Mouse (Mus musculus): Measurements from ENCODE around the gene Cd69.

The Cd69 gene

DNA sequence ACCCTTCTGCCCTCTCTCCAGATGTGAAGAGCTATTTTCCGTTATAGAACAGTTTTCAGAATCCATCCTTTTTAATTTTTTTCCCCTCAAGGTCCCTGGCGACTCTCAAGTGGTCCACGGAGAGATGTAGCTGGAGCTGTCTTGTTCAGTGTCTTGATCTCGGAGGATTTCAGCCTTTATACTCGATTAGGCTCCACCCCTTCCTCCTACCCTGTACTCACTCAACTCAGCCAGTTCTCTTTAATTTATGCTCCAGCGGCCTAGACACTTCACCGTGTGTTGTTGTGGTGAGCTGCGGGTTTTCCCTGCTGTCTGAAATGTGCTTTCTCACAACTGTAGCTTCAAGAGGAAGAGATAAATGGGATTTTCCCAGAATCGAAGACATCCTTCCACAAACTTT, at the start of gene Cd69:
Gene Cd69, minus strand, starts transcription at position 217 of the 400 bp plus-strand sequence.
- Histone ChIP-seq H3K27me3 (ENCODE audit: insufficient read depth, low read length) (no peaks in the 10 kb centered on the region), H3K9me3 (ENCODE audit: low read length) (no peaks in the 10 kb centered on the region), H3K4me1 (replicated peaks; ENCODE audit: low read depth, low read length) (no peaks in the 10 kb centered on the region), H3K36me3 (ENCODE audit: insufficient read depth, low read length) (no peaks in the 10 kb centered on the region), H3K4me3 (replicated peaks; ENCODE audit: low read length) (no peak within 1 kb of the TSS)
- no peak for TF ChIP-seq POU5F1 (IDR thresholded peaks at IDR 0.05; ENCODE audit: borderline replicate concordance, low read length)
- TF ChIP-seq CTCF (conservative IDR thresholded peaks at IDR 0.05; ENCODE audit: low read length) = no peak
- TF ChIP-seq NANOG (IDR thresholded peaks at IDR 0.05; ENCODE audit: borderline replicate concordance, low read length) = no peak

DNA sequence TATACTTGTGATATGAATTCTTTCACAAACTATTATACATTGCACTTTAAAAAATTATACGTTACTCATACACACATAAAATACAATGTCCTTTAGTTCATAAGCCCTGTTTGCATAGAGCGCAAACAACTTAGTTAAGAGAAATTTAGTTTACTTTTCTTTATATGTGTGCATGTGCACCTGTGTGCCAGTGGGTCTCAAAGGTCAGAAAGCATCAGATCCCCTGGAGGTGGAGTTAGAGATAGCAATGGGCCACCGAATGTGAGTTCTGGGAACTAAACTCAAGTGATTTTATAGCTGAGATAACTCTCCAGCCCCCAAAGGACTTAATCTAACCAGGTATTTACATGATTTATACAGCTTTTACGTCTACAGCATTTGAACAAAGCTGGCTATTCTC, 44.1 kb upstream of the Cd69 start:
- Histone ChIP-seq H3K4me3 (replicated peaks; ENCODE audit: low read length) (no peak overlapping the region), H3K36me3 (ENCODE audit: insufficient read depth, low read length) (no peaks in the 10 kb centered on the region), H3K9me3 (ENCODE audit: low read length) (no peaks in the 10 kb centered on the region)

GRCm38 (mm10) chr6:129318395-129318794, 43.2 kb upstream of the Cd69 start:
- Histone ChIP-seq H3K36me3 (ENCODE audit: insufficient read depth, low read length) (no peaks in the 10 kb centered on the region), H3K9me3 (ENCODE audit: low read length) (no peaks in the 10 kb centered on the region), H3K27me3 (ENCODE audit: insufficient read depth, low read length) (no peaks in the 10 kb centered on the region), H3K4me1 (replicated peaks; ENCODE audit: low read depth, low read length) (no peaks in the 10 kb centered on the region), H3K4me3 (replicated peaks; ENCODE audit: low read length) (no peak overlapping the region)
- TF ChIP-seq NANOG (IDR thresholded peaks at IDR 0.05; ENCODE audit: borderline replicate concordance, low read length) = no peak
- no peak for TF ChIP-seq CTCF (conservative IDR thresholded peaks at IDR 0.05; ENCODE audit: low read length)
- no peak for TF ChIP-seq POU5F1 (IDR thresholded peaks at IDR 0.05; ENCODE audit: borderline replicate concordance, low read length)

More for the DNA sequence above, 44.1 kb upstream of the Cd69 start:
- TF ChIP-seq POU5F1 (IDR thresholded peaks at IDR 0.05; ENCODE audit: borderline replicate concordance, low read length) = no peak
- no peak for TF ChIP-seq NANOG (IDR thresholded peaks at IDR 0.05; ENCODE audit: borderline replicate concordance, low read length)
- no peak for TF ChIP-seq CTCF (conservative IDR thresholded peaks at IDR 0.05; ENCODE audit: low read length)
- Histone ChIP-seq H3K27me3 (ENCODE audit: insufficient read depth, low read length) (no peaks in the 10 kb centered on the region), H3K4me1 (replicated peaks; ENCODE audit: low read depth, low read length) (no peaks in the 10 kb centered on the region)

- no peak for TF ChIP-seq NANOG (IDR thresholded peaks at IDR 0.05; ENCODE audit: borderline replicate concordance, low read length)
- no peak for TF ChIP-seq CTCF (conservative IDR thresholded peaks at IDR 0.05; ENCODE audit: low read length)
- no peak for TF ChIP-seq POU5F1 (IDR thresholded peaks at IDR 0.05; ENCODE audit: borderline replicate concordance, low read length)
- H3K4me3 ChIP-seq (replicated peaks; ENCODE audit: low read length) = no peak overlapping the region
- H3K36me3 ChIP-seq (ENCODE audit: insufficient read depth, low read length) = no peaks in the 10 kb centered on the region
- no peaks in the 10 kb centered on the region for H3K27me3 ChIP-seq (ENCODE audit: insufficient read depth, low read length)
- H3K4me1 ChIP-seq (replicated peaks; ENCODE audit: low read depth, low read length) = no peaks in the 10 kb centered on the region
- no peaks in the 10 kb centered on the region for H3K9me3 ChIP-seq (ENCODE audit: low read length)
These were observed 41.2 kb upstream of the Cd69 start for GRCm38 (mm10) chr6:129316463-129316862.

DNA sequence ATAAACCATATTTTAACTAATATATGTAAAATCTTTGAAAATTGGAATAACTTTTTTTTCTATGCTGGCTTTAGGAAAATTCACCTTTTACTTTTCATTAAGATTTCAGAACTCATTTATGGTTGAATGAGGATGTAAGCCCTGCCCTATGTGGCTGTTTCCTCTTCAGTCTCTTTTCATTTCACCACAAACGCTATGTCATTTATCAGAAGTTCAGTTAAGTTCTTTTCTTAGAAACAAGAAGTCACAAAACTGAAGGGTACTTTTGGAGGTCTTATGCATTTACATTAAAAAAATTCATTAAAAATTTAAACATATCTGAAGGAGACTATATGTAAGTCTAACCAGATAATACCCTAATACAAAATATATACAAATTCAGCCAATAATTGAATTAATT, 40.5 kb upstream of the Cd69 start:
- TF ChIP-seq POU5F1 (IDR thresholded peaks at IDR 0.05; ENCODE audit: borderline replicate concordance, low read length) = no peak
- Histone ChIP-seq H3K9me3 (ENCODE audit: low read length) (no peaks in the 10 kb centered on the region), H3K4me3 (replicated peaks; ENCODE audit: low read length) (no peak overlapping the region), H3K4me1 (replicated peaks; ENCODE audit: low read depth, low read length) (no peaks in the 10 kb centered on the region), H3K36me3 (ENCODE audit: insufficient read depth, low read length) (no peaks in the 10 kb centered on the region), H3K27me3 (ENCODE audit: insufficient read depth, low read length) (no peaks in the 10 kb centered on the region)

GRCm38 (mm10) chr6:129314655-129315168, 39.5 kb upstream of the Cd69 start:
- Histone ChIP-seq H3K4me3 (replicated peaks; ENCODE audit: low read length) (no peak overlapping the region), H3K36me3 (ENCODE audit: insufficient read depth, low read length) (no peaks in the 10 kb centered on the region), H3K27me3 (ENCODE audit: insufficient read depth, low read length) (no peaks in the 10 kb centered on the region), H3K4me1 (replicated peaks; ENCODE audit: low read depth, low read length) (no peaks in the 10 kb centered on the region), H3K9me3 (ENCODE audit: low read length) (no peaks in the 10 kb centered on the region)
- TF ChIP-seq CTCF (conservative IDR thresholded peaks at IDR 0.05; ENCODE audit: low read length) = no peak
- no peak for TF ChIP-seq NANOG (IDR thresholded peaks at IDR 0.05; ENCODE audit: borderline replicate concordance, low read length)
- TF ChIP-seq POU5F1 (IDR thresholded peaks at IDR 0.05; ENCODE audit: borderline replicate concordance, low read length) = no peak

- H3K36me3 ChIP-seq (ENCODE audit: insufficient read depth, low read length) = no peaks in the 10 kb centered on the region
These were observed 37.3 kb upstream of the Cd69 start for GRCm38 (mm10) chr6:129312499-129312898.

DNA sequence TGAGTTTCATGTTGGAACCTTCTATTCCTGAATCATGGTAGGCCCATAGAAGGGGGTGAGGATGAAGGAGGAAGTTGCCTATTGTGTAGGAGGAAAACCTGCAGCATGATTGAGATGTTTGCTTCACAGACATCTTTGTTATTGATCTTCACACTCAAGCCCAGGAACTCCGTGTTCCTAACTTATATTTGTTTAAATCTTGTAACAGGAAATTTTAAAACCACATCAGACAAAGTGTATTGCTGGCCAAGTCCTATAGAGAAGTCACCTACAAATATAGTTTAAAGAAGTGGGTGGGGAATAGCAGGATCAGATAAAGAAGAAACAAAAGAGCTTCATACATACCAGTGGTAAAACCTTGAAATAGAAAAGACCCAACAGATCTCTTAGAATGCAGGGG, 28.9 kb upstream of the Cd69 start:
- no peak for TF ChIP-seq NANOG (IDR thresholded peaks at IDR 0.05; ENCODE audit: borderline replicate concordance, low read length)
- no peaks in the 10 kb centered on the region for H3K27me3 ChIP-seq (ENCODE audit: insufficient read depth, low read length)

More at GRCm38 (mm10) chr6:129312499-129312898, 37.3 kb upstream of the Cd69 start:
- H3K4me1 ChIP-seq (replicated peaks; ENCODE audit: low read depth, low read length) = no peaks in the 10 kb centered on the region
- H3K4me3 ChIP-seq (replicated peaks; ENCODE audit: low read length) = no peak overlapping the region
- TF ChIP-seq POU5F1 (IDR thresholded peaks at IDR 0.05; ENCODE audit: borderline replicate concordance, low read length) (no peak), CTCF (conservative IDR thresholded peaks at IDR 0.05; ENCODE audit: low read length) (no peak), NANOG (IDR thresholded peaks at IDR 0.05; ENCODE audit: borderline replicate concordance, low read length) (no peak)
- H3K9me3 ChIP-seq (ENCODE audit: low read length) = no peaks in the 10 kb centered on the region
- no peaks in the 10 kb centered on the region for H3K27me3 ChIP-seq (ENCODE audit: insufficient read depth, low read length)

GRCm38 (mm10) chr6:129288708-129289107, 13.5 kb upstream of the Cd69 start:
- Histone ChIP-seq H3K36me3 (ENCODE audit: insufficient read depth, low read length) (no peaks in the 10 kb centered on the region), H3K9me3 (ENCODE audit: low read length) (no peaks in the 10 kb centered on the region), H3K27me3 (ENCODE audit: insufficient read depth, low read length) (no peaks in the 10 kb centered on the region), H3K4me1 (replicated peaks; ENCODE audit: low read depth, low read length) (no peaks in the 10 kb centered on the region), H3K4me3 (replicated peaks; ENCODE audit: low read length) (no peak overlapping the region)
- TF ChIP-seq CTCF (conservative IDR thresholded peaks at IDR 0.05; ENCODE audit: low read length) (no peak), POU5F1 (IDR thresholded peaks at IDR 0.05; ENCODE audit: borderline replicate concordance, low read length) (no peak), NANOG (IDR thresholded peaks at IDR 0.05; ENCODE audit: borderline replicate concordance, low read length) (no peak)

More for the DNA sequence above, 28.9 kb upstream of the Cd69 start:
- no peak overlapping the region for H3K4me3 ChIP-seq (replicated peaks; ENCODE audit: low read length)
- H3K36me3 ChIP-seq (ENCODE audit: insufficient read depth, low read length) = no peaks in the 10 kb centered on the region
- H3K4me1 ChIP-seq (replicated peaks; ENCODE audit: low read depth, low read length) = no peaks in the 10 kb centered on the region
- H3K9me3 ChIP-seq (ENCODE audit: low read length) = no peaks in the 10 kb centered on the region

Data from E14TG2a.4 (cell line).